Comparison of ENCODE assay signal across 23 mouse cellular contexts in the genomic region with DNA sequence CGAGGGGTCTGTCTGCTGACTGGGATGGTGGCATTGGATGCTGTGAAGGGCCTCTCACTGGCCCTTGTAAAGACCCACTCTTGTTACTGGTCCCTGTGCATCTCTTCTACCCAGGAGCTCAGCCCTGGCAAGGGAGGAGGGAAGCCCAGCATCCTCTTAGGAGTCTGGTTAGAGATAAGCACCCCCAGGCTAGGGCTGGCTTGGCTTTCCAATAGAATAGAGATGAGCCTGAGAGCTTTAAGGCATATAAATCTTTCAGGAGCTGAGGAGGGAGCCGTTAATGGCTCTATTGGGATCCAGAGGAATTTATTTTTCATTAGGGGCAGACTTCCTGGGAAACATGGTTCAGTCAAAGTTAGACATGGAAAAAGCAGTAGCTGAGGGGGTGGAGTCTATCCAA. TPM values are rescaled to one million over a fixed set of nuclear protein-coding genes. Genes with fewer than 3 reads are reported as not detected.
DNase-seq lines count a peak whose midpoint lies in the region; ATAC-seq lines count a peak whose summit lies in the region.
"Had no signal": no experiment of that assay in that cellular context is flagged by ENCODE, and none has a peak within 500 bp of the region (broad histone marks: within the 10 kb centered on the region; RNA-seq: fewer than 3 reads in every experiment).

No protein-coding gene starts in this region.

- DNase-seq in midbrain, embryonic 11.5 days (ENCODE audit: low spot score, missing footprints) = no peak
- peak; percentile 16 for DNase-seq in retina, postnatal 1 day
- no peak for DNase-seq in retina, embryonic 14.5 days (ENCODE audit: low spot score)
- no peak for DNase-seq in cerebellum, adult 18-20 months
- no peak for DNase-seq in layer of hippocampus, adult 11-12 months (ENCODE audit: low spot score)
- DNase-seq: adrenal gland, adult 2 months; adrenal gland, postnatal 14 days; cerebellum, adult 2 months; cerebellum, adult 9-11 months; cerebellum, postnatal 36 days; embryo, embryonic 11 days; gastrocnemius, postnatal 14 days; heart, adult 11 months had no signal

- 0 out of 2 replicates have a peak overlapping the region, but pooled peaks have one; percentile 37 for H3K27ac ChIP-seq in midbrain, embryonic 16.5 days (ENCODE audit: low read length)
- no peak overlapping the region for H3K27ac ChIP-seq in midbrain, embryonic 11.5 days (ENCODE audit: low read depth, low read length)
- peak overlapping the region; percentile 76 for H3K27ac ChIP-seq in neural tube, embryonic 13.5 days (replicated peaks)
- H3K27ac ChIP-seq: forebrain, embryonic 10.5 days; forebrain, embryonic 13.5 days; hindbrain, embryonic 12.5 days had no signal

- H3K9me3 ChIP-seq in midbrain, embryonic 16.5 days (replicated peaks; ENCODE audit: control insufficient read depth, low read length, poor library complexity, severe bottlenecking) = peaks cover 3% of the 10 kb centered on the region
- no peaks in the 10 kb centered on the region for H3K9me3 ChIP-seq in midbrain, embryonic 11.5 days (ENCODE audit: control insufficient read depth, low read length)
- 0 out of 2 replicates have a peak, but pooled peaks cover 6% of the 10 kb centered on the region for H3K9me3 ChIP-seq in neural tube, embryonic 13.5 days
- H3K9me3 ChIP-seq: forebrain, embryonic 10.5 days; forebrain, embryonic 13.5 days; hindbrain, embryonic 12.5 days had no signal

- H3K4me1 ChIP-seq in midbrain, embryonic 16.5 days (ENCODE audit: control insufficient read depth, insufficient read depth, low read length) = no peaks in the 10 kb centered on the region
- no peaks in the 10 kb centered on the region for H3K4me1 ChIP-seq in midbrain, embryonic 11.5 days (ENCODE audit: control insufficient read depth, insufficient read depth, low read length)
- H3K4me1 ChIP-seq in neural tube, embryonic 13.5 days (replicated peaks) = peaks cover 12% of the 10 kb centered on the region
- H3K4me1 ChIP-seq: forebrain, embryonic 10.5 days; forebrain, embryonic 13.5 days; hindbrain, embryonic 12.5 days had no signal

- no peak for ATAC-seq in midbrain, embryonic 16.5 days
- no peak for ATAC-seq in midbrain, embryonic 11.5 days (ENCODE audit: low FRiP score)
- ATAC-seq in neural tube, embryonic 13.5 days (ENCODE audit: low read depth) = peak; percentile 57
- ATAC-seq: CD4-positive, CD25-positive, alpha-beta regulatory T cell, adult 4 months; forebrain, embryonic 13.5 days; forebrain, embryonic 16.5 days; hindbrain, embryonic 16.5 days; inflammation-experienced regulatory T-cells, adult 6 months had no signal

- no peaks in the 10 kb centered on the region for H3K36me3 ChIP-seq in midbrain, embryonic 16.5 days (ENCODE audit: control insufficient read depth, insufficient read depth, low read length)
- no peaks in the 10 kb centered on the region for H3K36me3 ChIP-seq in midbrain, embryonic 11.5 days (ENCODE audit: control insufficient read depth, insufficient read depth, low read length)
- no peaks in the 10 kb centered on the region for H3K36me3 ChIP-seq in neural tube, embryonic 13.5 days
- H3K36me3 ChIP-seq: forebrain, embryonic 10.5 days; hindbrain, embryonic 12.5 days had no signal

- WGBS in midbrain, embryonic 16.5 days = 83% methylated on average over 2 of the region's 2 CpGs
- WGBS in midbrain, embryonic 11.5 days = 88% methylated on average over 2 of the region's 2 CpGs
- WGBS in neural tube, embryonic 13.5 days = 52% methylated on average over 2 of the region's 2 CpGs

- H3K4me2 ChIP-seq in midbrain, embryonic 16.5 days (ENCODE audit: low read length) = no peak overlapping the region
- H3K4me2 ChIP-seq in midbrain, embryonic 11.5 days = no peak overlapping the region
- H3K4me2 ChIP-seq in neural tube, embryonic 13.5 days = no peak overlapping the region
- H3K4me2 ChIP-seq: forebrain, embryonic 13.5 days; heart, embryonic 11.5 days; hindbrain, embryonic 12.5 days had no signal

- H3K4me3 ChIP-seq in midbrain, embryonic 16.5 days (ENCODE audit: low read depth, low read length) = no peak overlapping the region
- H3K4me3 ChIP-seq in midbrain, embryonic 11.5 days (ENCODE audit: low read depth, low read length) = no peak overlapping the region
- no peak overlapping the region for H3K4me3 ChIP-seq in neural tube, embryonic 13.5 days
- H3K4me3 ChIP-seq: forebrain, embryonic 10.5 days; forebrain, embryonic 13.5 days; hindbrain, embryonic 12.5 days had no signal

- H3K9ac ChIP-seq in midbrain, embryonic 16.5 days (ENCODE audit: low read depth, low read length) = no peak overlapping the region
- H3K9ac ChIP-seq in midbrain, embryonic 11.5 days (ENCODE audit: low read length) = no peak overlapping the region
- H3K9ac ChIP-seq in neural tube, embryonic 13.5 days = no peak overlapping the region
- H3K9ac ChIP-seq: forebrain, embryonic 13.5 days; hindbrain, embryonic 12.5 days had no signal

- H3K27me3 ChIP-seq in midbrain, embryonic 16.5 days (ENCODE audit: control insufficient read depth, insufficient read depth, low read depth, low read length) = no peaks in the 10 kb centered on the region
- H3K27me3 ChIP-seq in midbrain, embryonic 11.5 days (ENCODE audit: control insufficient read depth, insufficient read depth, low read length) = no peaks in the 10 kb centered on the region
- H3K27me3 ChIP-seq in neural tube, embryonic 13.5 days = no peaks in the 10 kb centered on the region
- H3K27me3 ChIP-seq: forebrain, embryonic 13.5 days; hindbrain, embryonic 12.5 days had no signal

RNA-seq across cellular contexts. Expression of a gene that starts 59.2 kb away (rescaled TPM):
- 0.36 and 0.42 TPM in 2 replicates for polyA plus RNA-seq in midbrain, embryonic 16.5 days (2015; fragmentation: Nextera tagmentation; extraction: Ambion mirVana)
- 0.53 and 0.57 TPM in 2 replicates for polyA plus RNA-seq in midbrain, embryonic 11.5 days (2014; fragmentation: Nextera tagmentation; extraction: Ambion mirVana)
- polyA plus RNA-seq in neural tube, embryonic 13.5 days (2015; fragmentation: Nextera tagmentation; extraction: Ambion mirVana) = 0.24 TPM in 1 of 2 replicates, not detected in the other

RNA-seq across cellular contexts. Expression of a gene that starts 59.7 kb away (rescaled TPM):
- 3.2 and 4.1 TPM in 2 replicates for polyA plus RNA-seq in midbrain, embryonic 16.5 days (2015; fragmentation: Nextera tagmentation; extraction: Ambion mirVana)
- polyA plus RNA-seq in midbrain, embryonic 11.5 days (2014; fragmentation: Nextera tagmentation; extraction: Ambion mirVana) = 1.6 and 1.8 TPM in 2 replicates
- polyA plus RNA-seq in neural tube, embryonic 13.5 days (2015; fragmentation: Nextera tagmentation; extraction: Ambion mirVana) = 2.6 and 3.6 TPM in 2 replicates
